Mouse (Mus musculus) heart, postnatal 0 days (tissue): Measurements from ENCODE around the gene Gm44790.
A peak's percentile ranks its signal among the peaks of the same experiment; 100 is the strongest.

Experiments
- CTCF ChIP-seq: IDR thresholded peaks from 2 replicates; pipeline ENCODE4 v1.5.1; 2016; ENCODE audit warnings: antibody characterized with exemption, control low read depth, low read depth
- EP300 ChIP-seq: IDR thresholded peaks from 2 replicates; pipeline ENCODE4 v1.6.1; 2016; ENCODE audit warnings: antibody characterized with exemption, low read depth

- TF ChIP-seq CTCF: peak; percentile 34
- TF ChIP-seq EP300: peak; percentile 81; the same call in 1 of the 2 replicates
Observed at GRCm38 (mm10) chr6:86438272-86439118, 12.0 kb downstream of the Gm44790 start, which contains the start of gene C87436.
